Mouse (Mus musculus) heart, embryonic 13.5 days (tissue): ENCODE results near the gene Enpp3. TPM values are rescaled to one million over a fixed set of nuclear protein-coding genes. Genes with fewer than 3 reads are reported as not detected.

Source experiments
- ATAC-seq: fragments of 200-750 bp; cut with Nextera tagmentation; 2 replicates; pipeline ENCODE4 v1.8.0; 2017; ENCODE audit warnings: moderate TSS enrichment; ENCODE audit not compliant: insufficient number of reproducible peaks, low FRiP score, low TSS enrichment; ENCODE audit errors: extremely low read depth
- H3K27ac ChIP-seq: fragments of 300-500 bp; sonication (generic); replicated peaks from 2 replicates; pipeline ENCODE4 v1.5.1; 2015; ENCODE audit warnings: moderate library complexity, mild to moderate bottlenecking, inconsistent platforms
- H3K27me3 ChIP-seq: fragments of 300-500 bp; sonication (generic); replicated peaks from 2 replicates; pipeline ENCODE4 v1.6.1; 2015; ENCODE audit warnings: mild to moderate bottlenecking, inconsistent platforms
- H3K36me3 ChIP-seq: fragments of 300-500 bp; sonication (generic); 2 replicates; pipeline ENCODE4 v1.6.1; 2015; ENCODE audit warnings: mild to moderate bottlenecking, inconsistent platforms
- H3K4me1 ChIP-seq: fragments of 300-500 bp; sonication (generic); 2 replicates; pipeline ENCODE4 v1.6.1; 2015; ENCODE audit warnings: inconsistent platforms
- H3K4me2 ChIP-seq: fragments of 300-500 bp; sonication (generic); 2 replicates; pipeline ENCODE4 v1.6.1; 2015; ENCODE audit warnings: inconsistent platforms, mild to moderate bottlenecking, moderate library complexity
- H3K4me3 ChIP-seq: fragments of 300-500 bp; sonication (generic); 2 replicates; pipeline ENCODE4 v1.5.1; 2015; ENCODE audit warnings: moderate library complexity, mild to moderate bottlenecking, inconsistent platforms
- H3K9ac ChIP-seq: fragments of 300-500 bp; sonication (generic); 2 replicates; pipeline ENCODE4 v1.6.1; 2015; ENCODE audit warnings: inconsistent platforms, mild to moderate bottlenecking, moderate library complexity
- H3K9me3 ChIP-seq: fragments of 300-500 bp; sonication (generic); 2 replicates; pipeline ENCODE4 v1.6.1; 2016; ENCODE audit warnings: inconsistent platforms
- WGBS: fragments of 180-500 bp; shearing (Covaris S2); methylation state at CpG from one replicate; pipeline ENCODE4 v1.1.7; 2015; ENCODE audit warnings: mixed read lengths; 5-methylcytosine and 5-hydroxymethylcytosine counted together
- polyA plus RNA-seq: library from polyadenylated mRNA; unstranded; fragments of >200 nt; fragmentation: Nextera tagmentation; extraction: Ambion mirVana; gene quantifications from 2 replicates; pipeline ENCODE4 v1.2.1, GENCODE M21; 2015

Gene Enpp3
- polyA plus RNA-seq, 1 experiment from 2014 or later = 2.1 TPM

DNA sequence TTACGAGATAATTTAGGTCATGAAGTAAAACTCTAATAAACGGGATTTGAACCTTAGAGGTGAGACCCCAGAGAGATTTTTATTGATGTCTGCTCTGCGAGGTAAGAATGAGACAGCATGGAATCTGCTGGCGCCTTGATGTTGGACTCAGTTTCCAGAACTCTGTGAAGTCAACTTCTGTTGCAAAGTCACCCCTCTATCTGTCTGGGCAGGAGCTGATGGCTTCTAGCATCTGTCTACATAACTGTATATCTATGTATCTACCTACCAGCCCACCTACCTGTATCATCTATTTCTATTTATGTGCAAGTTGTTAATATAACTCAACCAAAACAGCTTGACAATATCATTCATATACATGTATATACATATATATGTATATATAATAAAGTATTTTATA lies 57.3 kb downstream of the Enpp3 start:
- Histone ChIP-seq H3K27me3 (no peaks in the 10 kb centered on the region), H3K4me3 (no peak overlapping the region), H3K9ac (no peak overlapping the region), H3K9me3 (no peaks in the 10 kb centered on the region), H3K27ac (no peak overlapping the region), H3K36me3 (no peaks in the 10 kb centered on the region), H3K4me2 (no peak overlapping the region), H3K4me1 (peaks cover 6% of the 10 kb centered on the region; the same call in 1 of the 2 replicates)
- WGBS = 75% methylated on average over 4 of the region's 4 CpGs
- ATAC-seq = no peak

DNA sequence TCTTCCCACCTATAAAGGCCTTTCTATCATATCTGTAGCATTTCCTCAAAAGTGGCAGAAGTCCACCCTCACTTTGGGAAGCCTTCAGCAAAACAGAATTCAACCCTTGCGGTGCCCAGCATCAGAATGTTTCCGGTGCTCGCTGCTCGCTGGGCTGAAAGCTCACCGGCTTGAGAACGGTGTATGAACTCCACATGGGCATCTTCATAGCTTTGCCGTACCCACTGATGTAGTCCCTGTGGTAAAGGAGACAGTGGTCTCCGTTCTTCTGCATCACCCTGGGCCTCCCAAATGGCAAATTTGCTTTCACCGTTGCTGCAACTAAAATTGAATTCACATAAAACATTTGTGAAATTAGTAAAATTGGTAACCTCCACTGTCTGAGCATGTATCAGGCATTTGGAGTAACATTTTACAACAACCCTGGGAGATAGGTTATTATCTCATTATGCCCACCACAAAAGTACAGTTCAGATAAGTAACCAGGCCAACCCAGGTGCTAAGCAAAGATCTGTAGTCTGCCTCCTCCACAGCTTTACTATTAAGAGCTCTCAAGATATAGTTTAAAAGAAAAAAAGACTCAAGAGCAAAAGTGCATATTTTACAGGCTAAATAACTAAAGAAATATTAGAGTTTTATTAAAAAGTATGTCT lies 57.9 kb downstream of the Enpp3 start:
- H3K9me3 ChIP-seq = no peaks in the 10 kb centered on the region
- WGBS = 88% methylated on average over 9 of the region's 9 CpGs
- no peak overlapping the region for H3K9ac ChIP-seq
- H3K4me3 ChIP-seq = no peak overlapping the region
- H3K36me3 ChIP-seq = no peaks in the 10 kb centered on the region
- no peaks in the 10 kb centered on the region for H3K27me3 ChIP-seq
- no peak for ATAC-seq
- peaks cover 6% of the 10 kb centered on the region; the same call in 1 of the 2 replicates for H3K4me1 ChIP-seq
- H3K27ac ChIP-seq = no peak overlapping the region
- H3K4me2 ChIP-seq = no peak overlapping the region

DNA sequence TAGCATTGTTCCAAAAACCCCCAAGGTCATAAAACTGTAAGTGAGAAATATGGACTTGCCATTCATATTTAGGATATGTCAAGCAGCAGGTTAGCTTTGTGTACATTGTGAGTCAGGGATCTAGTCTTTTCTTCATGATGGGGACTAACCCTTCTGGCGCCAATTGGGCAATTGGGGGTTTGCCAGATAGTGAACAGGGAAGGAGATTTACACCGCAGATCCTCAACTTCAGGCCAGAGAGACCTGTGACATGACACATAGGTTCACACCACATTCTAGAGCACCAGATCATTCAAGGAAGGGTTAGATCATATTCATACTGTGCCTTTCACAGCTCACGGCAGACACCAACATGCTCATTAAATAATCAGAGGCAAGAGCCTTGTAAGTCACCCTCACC lies 58.7 kb downstream of the Enpp3 start:
- H3K36me3 ChIP-seq = no peaks in the 10 kb centered on the region
- H3K27ac ChIP-seq = no peak overlapping the region
- ATAC-seq = no peak
- H3K9ac ChIP-seq = no peak overlapping the region
- no peak overlapping the region for H3K4me2 ChIP-seq
- no peaks in the 10 kb centered on the region for H3K27me3 ChIP-seq
- H3K4me1 ChIP-seq = peaks cover 5% of the 10 kb centered on the region; the same call in 1 of the 2 replicates
- WGBS = 84% methylated on average over 3 of the region's 3 CpGs
- no peaks in the 10 kb centered on the region for H3K9me3 ChIP-seq
- H3K4me3 ChIP-seq = no peak overlapping the region

DNA sequence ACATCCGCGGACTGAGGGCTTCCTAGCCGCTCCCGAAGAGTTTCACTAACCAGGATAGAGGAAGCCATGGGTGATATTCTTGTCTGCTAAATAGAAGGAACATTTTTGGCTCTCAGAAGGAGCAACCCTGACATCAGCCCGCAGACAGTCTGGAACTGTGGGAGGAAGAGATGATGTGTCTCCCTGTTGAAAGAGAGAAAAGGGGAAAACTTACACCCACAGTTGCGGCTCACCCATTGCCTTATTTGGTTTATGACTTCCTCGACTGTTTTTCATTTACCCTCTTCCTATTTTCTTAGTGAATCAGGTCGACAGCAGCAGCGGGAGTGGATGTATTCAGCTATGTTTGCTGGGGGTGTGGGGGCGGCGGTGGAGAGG lies 64.0 kb downstream of the Enpp3 start:
- Histone ChIP-seq H3K36me3 (no peaks in the 10 kb centered on the region), H3K27me3 (no peaks in the 10 kb centered on the region), H3K4me3 (no peak overlapping the region), H3K4me1 (no peaks in the 10 kb centered on the region), H3K9ac (no peak overlapping the region), H3K27ac (peak overlapping the region; percentile 42), H3K9me3 (no peaks in the 10 kb centered on the region), H3K4me2 (peak overlapping the region; percentile 39)
- ATAC-seq = no peak
- 68% methylated on average over 11 of the region's 11 CpGs for WGBS

DNA sequence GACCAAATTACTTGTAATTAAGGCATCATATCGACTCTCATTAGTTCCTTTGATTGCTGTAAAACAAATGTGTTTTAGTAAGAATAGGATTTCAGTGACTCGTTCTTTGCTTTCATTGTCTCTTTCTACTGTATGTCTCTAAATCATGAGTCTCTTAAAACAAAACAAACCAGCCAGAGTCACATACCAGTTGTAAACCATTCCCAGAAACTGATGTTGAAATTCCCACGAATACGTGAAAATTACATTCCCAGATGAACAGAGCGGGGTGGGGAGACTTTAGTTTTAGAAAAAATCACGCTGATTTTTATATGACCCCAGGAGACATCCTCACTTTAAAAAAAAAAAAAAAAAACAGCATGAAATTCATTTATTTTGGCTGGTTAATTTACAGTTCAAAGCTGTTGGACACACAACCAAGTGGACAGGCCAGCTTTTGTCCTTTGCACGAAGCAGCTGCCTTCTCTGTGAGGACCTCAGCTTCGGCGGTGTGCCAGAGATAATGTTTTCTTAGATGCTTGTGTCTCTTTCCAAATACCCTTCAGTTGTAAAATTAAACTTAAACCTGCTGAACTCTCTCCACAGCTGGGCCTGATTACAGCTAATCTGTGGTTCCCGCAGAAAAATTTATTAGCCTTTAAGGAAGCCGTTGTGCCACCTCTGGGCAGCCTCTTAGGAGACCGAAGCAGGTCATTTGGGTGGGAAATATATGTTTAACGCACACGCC lies 64.5 kb downstream of the Enpp3 start:
- ATAC-seq = no peak
- H3K9ac ChIP-seq = no peak overlapping the region
- peak overlapping the region; percentile 39 for H3K4me2 ChIP-seq
- 70% methylated on average over 14 of the region's 14 CpGs for WGBS
- no peaks in the 10 kb centered on the region for H3K27me3 ChIP-seq
- peak overlapping the region; percentile 42 for H3K27ac ChIP-seq
- no peak overlapping the region for H3K4me3 ChIP-seq
- H3K36me3 ChIP-seq = no peaks in the 10 kb centered on the region
- H3K4me1 ChIP-seq = no peaks in the 10 kb centered on the region
- no peaks in the 10 kb centered on the region for H3K9me3 ChIP-seq

DNA sequence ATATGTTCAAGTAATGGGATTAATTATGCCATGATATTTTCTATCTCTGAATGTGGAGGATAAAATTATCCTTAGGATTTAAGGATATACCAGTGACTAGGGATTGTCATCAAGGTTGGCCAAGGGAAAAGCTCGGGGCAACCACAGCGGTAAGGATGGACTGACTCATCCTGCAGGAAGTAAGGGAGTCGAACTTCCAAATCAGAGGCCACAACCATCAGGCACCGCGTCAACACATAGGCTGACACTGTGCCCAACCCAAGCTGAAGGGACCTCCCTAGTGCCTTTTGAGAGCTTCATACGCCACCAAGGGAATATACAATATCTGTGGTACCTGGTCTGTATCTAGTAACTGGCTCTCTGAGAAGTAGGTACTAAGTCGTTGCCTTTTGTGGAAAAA lies 73.1 kb downstream of the Enpp3 start:
- H3K4me3 ChIP-seq = no peak overlapping the region
- H3K4me2 ChIP-seq = no peak overlapping the region
- WGBS = 74% methylated on average over 7 of the region's 7 CpGs
- no peak for ATAC-seq
- no peaks in the 10 kb centered on the region for H3K36me3 ChIP-seq
- H3K4me1 ChIP-seq = peaks cover 7% of the 10 kb centered on the region; the same call in 1 of the 2 replicates
- no peak overlapping the region for H3K9ac ChIP-seq
- no peaks in the 10 kb centered on the region for H3K27me3 ChIP-seq
- H3K9me3 ChIP-seq = no peaks in the 10 kb centered on the region
- H3K27ac ChIP-seq = no peak overlapping the region

DNA sequence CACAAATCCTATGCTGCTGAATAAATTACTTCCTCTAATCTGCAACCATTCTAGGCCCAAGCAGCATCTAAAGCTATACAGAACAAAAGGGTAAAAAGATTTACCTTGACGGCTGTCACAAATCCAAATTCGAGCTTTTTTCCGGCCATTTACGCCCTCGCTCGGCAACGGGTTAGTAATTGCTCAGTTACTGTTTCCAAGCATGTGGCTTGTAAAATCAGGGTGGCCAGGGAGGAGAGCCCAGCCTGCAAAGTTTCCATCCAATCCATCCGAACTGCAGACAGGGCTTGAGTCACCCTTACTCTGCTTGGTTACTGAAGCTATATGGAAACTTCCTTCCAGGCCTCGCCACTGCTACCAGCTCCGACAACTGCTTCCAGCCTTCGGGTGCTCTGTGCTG lies 74.9 kb downstream of the Enpp3 start:
- Histone ChIP-seq H3K4me1 (peaks cover 7% of the 10 kb centered on the region; the same call in 1 of the 2 replicates), H3K27ac (no peak overlapping the region), H3K4me3 (no peak overlapping the region), H3K9me3 (no peaks in the 10 kb centered on the region), H3K9ac (no peak overlapping the region), H3K36me3 (no peaks in the 10 kb centered on the region), H3K4me2 (no peak overlapping the region), H3K27me3 (no peaks in the 10 kb centered on the region)
- no peak for ATAC-seq
- 69% methylated on average over 11 of the region's 11 CpGs for WGBS

DNA sequence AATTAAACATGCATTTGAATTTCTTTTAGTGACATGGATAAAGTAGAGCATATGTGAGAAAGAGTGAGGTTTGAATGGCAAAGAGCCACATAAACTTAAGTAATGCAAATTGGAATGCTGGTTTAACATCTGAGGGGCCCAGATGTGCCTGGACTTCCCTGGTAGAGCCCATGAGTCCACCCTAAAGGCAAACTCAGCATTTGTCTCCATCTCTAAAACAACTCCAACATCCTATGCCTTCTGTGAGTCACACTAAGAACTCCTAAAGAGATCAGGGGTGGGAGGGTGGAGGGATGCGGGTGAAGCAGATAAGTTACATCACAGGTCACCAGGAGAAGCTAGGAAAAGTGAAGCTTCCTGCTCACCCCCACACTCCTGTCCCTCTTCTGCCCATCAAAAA lies 76.6 kb downstream of the Enpp3 start:
- H3K36me3 ChIP-seq = no peaks in the 10 kb centered on the region
- no peak overlapping the region for H3K27ac ChIP-seq
- no peak for ATAC-seq
- H3K27me3 ChIP-seq = no peaks in the 10 kb centered on the region
- H3K9me3 ChIP-seq = no peaks in the 10 kb centered on the region
- H3K9ac ChIP-seq = no peak overlapping the region
- H3K4me2 ChIP-seq = no peak overlapping the region
- peaks cover 7% of the 10 kb centered on the region; the same call in 1 of the 2 replicates for H3K4me1 ChIP-seq
- WGBS = 46% methylated on average over 1 of the region's 1 CpGs
- H3K4me3 ChIP-seq = no peak overlapping the region

DNA sequence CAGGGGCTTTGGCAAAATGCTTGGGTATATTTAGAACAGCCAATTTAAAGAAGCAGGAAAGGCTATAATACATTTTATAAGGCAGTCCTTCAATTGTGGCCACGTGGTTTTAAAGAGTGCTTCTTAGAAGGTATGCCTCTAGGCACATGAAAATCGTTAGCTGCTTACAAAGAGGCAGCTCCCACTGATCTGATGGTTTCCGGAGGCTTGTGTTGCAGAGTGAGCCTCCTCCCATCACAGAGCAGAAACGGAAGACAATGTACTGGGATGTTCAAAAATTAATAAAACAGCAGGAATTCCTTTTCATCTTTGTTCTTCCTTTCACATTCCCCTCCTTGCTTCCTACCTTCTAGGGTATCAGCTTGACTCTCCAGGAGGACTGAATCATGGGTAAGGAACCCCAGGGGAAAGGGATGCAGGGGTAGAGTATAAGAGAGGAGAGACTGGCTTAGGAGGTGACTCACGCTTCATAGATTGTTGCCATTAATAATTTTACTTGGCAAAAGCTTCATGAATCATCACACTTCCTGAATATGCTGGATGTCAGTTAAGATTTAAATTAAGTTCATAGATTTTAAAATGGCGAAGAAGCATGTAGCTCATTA lies 77.4 kb downstream of the Enpp3 start:
- no peak overlapping the region for H3K4me3 ChIP-seq
- H3K27me3 ChIP-seq = no peaks in the 10 kb centered on the region
- H3K4me2 ChIP-seq = no peak overlapping the region
- H3K36me3 ChIP-seq = no peaks in the 10 kb centered on the region
- no peak overlapping the region for H3K9ac ChIP-seq
- H3K27ac ChIP-seq = no peak overlapping the region
- no peaks in the 10 kb centered on the region for H3K9me3 ChIP-seq
- WGBS = 56% methylated on average over 6 of the region's 6 CpGs
- no peak for ATAC-seq
- H3K4me1 ChIP-seq = peaks cover 7% of the 10 kb centered on the region; the same call in 1 of the 2 replicates

DNA sequence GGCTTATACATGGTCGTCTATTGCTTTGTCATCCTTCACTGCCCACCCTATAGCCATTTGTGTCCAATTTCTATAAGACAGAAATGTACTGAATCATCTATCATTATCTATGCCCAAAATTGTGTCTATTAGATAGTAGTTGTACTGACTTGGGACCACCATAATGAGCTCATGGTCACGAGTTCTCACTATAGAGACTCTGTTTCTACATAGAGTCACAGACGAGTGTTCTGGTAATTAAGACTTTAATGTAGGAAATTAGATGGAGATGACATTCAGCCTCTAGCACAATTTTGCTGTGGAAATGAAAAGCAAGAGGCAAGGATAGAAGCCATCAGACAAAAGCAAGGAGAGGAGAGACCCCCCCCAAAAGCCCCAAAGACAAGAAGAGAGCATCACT lies 78.0 kb downstream of the Enpp3 start:
- no peaks in the 10 kb centered on the region for H3K27me3 ChIP-seq
- no peak for ATAC-seq
- peaks cover 7% of the 10 kb centered on the region; the same call in 1 of the 2 replicates for H3K4me1 ChIP-seq
- H3K4me3 ChIP-seq = no peak overlapping the region
- no peak overlapping the region for H3K4me2 ChIP-seq
- no peaks in the 10 kb centered on the region for H3K36me3 ChIP-seq
- no peak overlapping the region for H3K9ac ChIP-seq
- no peaks in the 10 kb centered on the region for H3K9me3 ChIP-seq
- H3K27ac ChIP-seq = no peak overlapping the region
- 74% methylated on average over 3 of the region's 3 CpGs for WGBS

DNA sequence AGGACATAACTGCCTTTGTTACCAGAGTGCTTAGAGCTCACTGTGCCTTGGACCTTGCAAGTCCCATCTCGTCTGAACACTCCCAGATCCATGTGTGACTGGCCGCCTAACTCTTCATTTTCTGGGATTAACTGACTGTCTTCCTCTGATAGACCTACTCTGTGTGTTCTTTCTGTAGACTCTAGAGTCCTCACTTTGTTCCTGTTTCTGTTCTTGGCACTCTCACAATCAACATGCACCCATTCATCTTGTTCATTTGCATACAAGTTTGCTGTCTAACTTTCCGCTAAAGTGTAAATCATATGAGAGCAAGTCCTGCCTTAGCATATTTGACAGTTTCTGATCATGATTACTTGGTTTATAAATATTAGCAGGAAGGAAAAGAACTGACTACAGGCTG lies 79.4 kb downstream of the Enpp3 start:
- ATAC-seq = no peak
- H3K36me3 ChIP-seq = no peaks in the 10 kb centered on the region
- H3K9me3 ChIP-seq = no peaks in the 10 kb centered on the region
- no peak overlapping the region for H3K27ac ChIP-seq
- no peaks in the 10 kb centered on the region for H3K27me3 ChIP-seq
- H3K4me2 ChIP-seq = no peak overlapping the region
- no peak overlapping the region for H3K9ac ChIP-seq
- 82% methylated on average over 3 of the region's 3 CpGs for WGBS
- peaks cover 13% of the 10 kb centered on the region for H3K4me1 ChIP-seq
- no peak overlapping the region for H3K4me3 ChIP-seq
